Mouse (Mus musculus): ENCODE measurements around the gene Fam71b.

DNA sequence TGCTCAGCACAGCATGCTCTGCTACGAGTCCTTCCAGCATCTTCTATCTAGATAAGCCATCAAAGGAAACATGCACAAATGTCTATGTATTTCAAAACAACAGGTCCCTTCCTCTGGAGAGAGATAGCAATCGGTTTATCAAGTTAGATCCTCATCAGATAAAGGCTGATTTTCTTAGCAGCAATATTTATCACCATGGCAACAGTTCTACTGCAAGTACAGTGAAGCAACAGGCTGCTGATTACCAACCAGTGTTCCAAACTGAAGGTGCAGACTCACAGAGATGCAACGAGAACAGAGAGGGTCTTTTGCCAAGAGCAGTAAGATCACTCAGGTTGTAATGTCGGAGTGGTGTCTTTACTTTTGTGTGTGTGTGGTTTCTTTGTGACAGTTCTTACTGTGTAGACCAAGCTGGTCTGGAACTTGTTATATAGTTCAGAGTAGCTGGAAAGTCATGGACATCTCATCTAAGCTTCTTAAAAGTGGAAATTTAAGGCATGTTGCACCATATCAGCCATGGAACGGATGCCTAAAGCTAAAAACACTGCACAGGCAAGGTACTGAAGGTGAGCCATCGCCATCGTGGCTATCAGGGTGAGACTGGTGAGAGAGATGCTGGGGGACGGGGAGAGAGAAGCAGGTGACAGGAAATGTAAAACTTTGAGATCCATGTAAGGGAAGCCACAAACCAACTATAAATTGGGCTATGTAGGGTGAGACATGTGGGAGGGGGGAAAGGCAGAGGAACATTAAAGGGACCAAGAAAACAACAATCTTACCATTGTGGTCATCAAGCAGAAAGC is 24.9 kb downstream of the Fam71b start:
- TF ChIP-seq POLR2A (IDR thresholded peaks at IDR 0.05; ENCODE audit: low read depth, low read length) (no peak), CTCF (IDR thresholded peaks at IDR 0.05; ENCODE audit: borderline replicate concordance, insufficient read depth, low read length) (no peak)

Measured in embryonic fibroblast, embryonic 13.5 days (primary cell).